Mouse (Mus musculus) liver, embryonic 14.5 days (tissue): ENCODE measurements at regions not wholly inside any gene's neighbourhood (a gene's known extent, or its start where the extent isn't known, plus 50 kb on each side); places are given as distances from the start of the nearest gene placed in this dataset.

Source experiments
- CTCF ChIP-seq: IDR thresholded peaks from 2 replicates; pipeline ENCODE4 v1.5.1; 2016; ENCODE audit warnings: antibody characterized with exemption, low read depth, control low read depth
- EP300 ChIP-seq: IDR thresholded peaks from 2 replicates; pipeline ENCODE4 v1.6.1; 2016; ENCODE audit warnings: antibody characterized with exemption, low read depth

GRCm38 (mm10) chr6:148515105-148515504, 70.9 kb upstream of the Tmtc1 start:
- TF ChIP-seq CTCF (no peak), EP300 (no peak)
